Mouse (Mus musculus) CH12.LX (cell line): ENCODE results near the gene Ranbp10. TPM values are rescaled to one million over a fixed set of nuclear protein-coding genes. Genes with fewer than 3 reads are reported as not detected.

Source experiments
- DNase-seq: peaks from one replicate; pipeline ENCODE4 v3.0.0-alpha.2; 2013; ENCODE audit errors: extremely low read depth
- H3K27ac ChIP-seq: 2 replicates; pipeline ENCODE4 v1.5.1; 2012; ENCODE audit warnings: low read depth, mild to moderate bottlenecking, control low read depth, moderate library complexity; ENCODE audit not compliant: insufficient read depth
- H3K27me3 ChIP-seq: replicated peaks from 2 replicates; pipeline ENCODE3; 2012; ENCODE audit warnings: inconsistent platforms
- H3K36me3 ChIP-seq, 2 experiments: replicated peaks in 1 of 2; 2 replicates each; pipeline versions ENCODE3 to v1.6.1; 2012; ENCODE audit warnings: inconsistent platforms in 1 of 2, low read length in 1 of 2, mild to moderate bottlenecking in 1 of 2, mixed read lengths in 1 of 2, moderate library complexity in 1 of 2; ENCODE audit not compliant: control insufficient read depth in 1 of 2, insufficient read depth in 1 of 2
- H3K4me1 ChIP-seq, 2 experiments: 2 replicates each; pipeline ENCODE4 v1.6.1; 2012; ENCODE audit warnings: inconsistent platforms in 1 of 2, moderate library complexity in 1 of 2; ENCODE audit not compliant: insufficient read depth in 2 of 2, control insufficient read depth in 1 of 2
- H3K4me2 ChIP-seq: 2 replicates; pipeline ENCODE4 v1.6.1; 2012; ENCODE audit warnings: low read depth, mild to moderate bottlenecking, control low read depth; ENCODE audit not compliant: poor library complexity, insufficient read depth, severe bottlenecking
- H3K4me3 ChIP-seq, 3 experiments: fragments of 150-350 bp in 1 of 3; sonication (generic) in 1 of 3; replicated peaks in 1 of 3; 2 replicates each; pipeline versions ENCODE3 to v1.5.1; 2011 to 2012; ENCODE audit warnings: low read depth in 2 of 3, low read length in 2 of 3, mild to moderate bottlenecking in 2 of 3, moderate library complexity in 2 of 3, control low read depth in 1 of 3, improper control_type of control experiment in 1 of 3, inconsistent platforms in 1 of 3, mixed read lengths in 1 of 3; ENCODE audit not compliant: poor library complexity in 1 of 3
- H3K79me2 ChIP-seq: replicated peaks from 2 replicates; pipeline ENCODE4 v1.6.1; 2012; ENCODE audit warnings: mild to moderate bottlenecking, moderate library complexity; ENCODE audit not compliant: control insufficient read depth, poor library complexity, insufficient read depth, severe bottlenecking; ENCODE audit errors: extremely low read depth
- H3K9ac ChIP-seq: 2 replicates; pipeline ENCODE4 v1.6.1; 2012; ENCODE audit warnings: low read depth, mild to moderate bottlenecking, control low read depth, moderate library complexity; ENCODE audit not compliant: insufficient read depth
- H3K9me3 ChIP-seq: replicated peaks from 2 replicates; pipeline ENCODE3; 2012; ENCODE audit warnings: low read length, inconsistent platforms, mixed read lengths
- BHLHE40 ChIP-seq: IDR thresholded peaks from 2 replicates; pipeline ENCODE4 v1.6.1; 2011; ENCODE audit warnings: mild to moderate bottlenecking, low read depth, low read length, improper control_type of control experiment
- CHD2 ChIP-seq: IDR thresholded peaks from 2 replicates; pipeline ENCODE4 v1.6.1; 2011; ENCODE audit warnings: low read length, improper control_type of control experiment
- CTCF ChIP-seq, 2 experiments: IDR thresholded peaks in 1 of 2; conservative IDR thresholded peaks in 1 of 2; 2 replicates each; pipeline ENCODE4 v1.5.1; 2011 to 2012; ENCODE audit warnings: low read depth in 2 of 2, low read length in 2 of 2, improper control_type of control experiment in 1 of 2, inconsistent platforms in 1 of 2, mild to moderate bottlenecking in 1 of 2, moderate library complexity in 1 of 2
- ELF1 ChIP-seq: IDR thresholded peaks from 2 replicates; pipeline ENCODE4 v1.6.1; 2014; ENCODE audit warnings: low read depth, mild to moderate bottlenecking, inconsistent platforms, low read length, improper control_type of control experiment
- EP300 ChIP-seq: IDR thresholded peaks from 2 replicates; pipeline ENCODE4 v1.6.1; 2011; ENCODE audit warnings: low read length, improper control_type of control experiment
- HCFC1 ChIP-seq: IDR thresholded peaks from 2 replicates; pipeline ENCODE4 v1.6.1; 2012; ENCODE audit warnings: low read depth, mild to moderate bottlenecking, inconsistent platforms, low read length, improper control_type of control experiment
- IRF4 ChIP-seq: IDR thresholded peaks from 2 replicates; pipeline ENCODE4 v1.6.1; 2014; ENCODE audit warnings: low read depth, mild to moderate bottlenecking, inconsistent platforms, low read length, improper control_type of control experiment
- JUND ChIP-seq: conservative IDR thresholded peaks from 2 replicates; pipeline ENCODE4 v1.6.1; 2011; ENCODE audit warnings: low read depth, low read length, improper control_type of control experiment
- KAT2A ChIP-seq: IDR thresholded peaks from 2 replicates; pipeline ENCODE4 v1.6.1; 2012; ENCODE audit warnings: low read length, improper control_type of control experiment, inconsistent platforms; ENCODE audit not compliant: insufficient replicate concordance
- MAFK ChIP-seq: IDR thresholded peaks from 2 replicates; pipeline ENCODE4 v1.6.1; 2011; ENCODE audit warnings: low read length, improper control_type of control experiment; ENCODE audit not compliant: insufficient replicate concordance
- MAX ChIP-seq: IDR thresholded peaks from 2 replicates; pipeline ENCODE4 v1.6.1; 2011; ENCODE audit warnings: low read length, improper control_type of control experiment
- MAZ ChIP-seq: IDR thresholded peaks from 2 replicates; pipeline ENCODE4 v1.6.1; 2012; ENCODE audit warnings: low read depth, mild to moderate bottlenecking, inconsistent platforms, low read length, improper control_type of control experiment, moderate library complexity
- MXI1 ChIP-seq: IDR thresholded peaks from 2 replicates; pipeline ENCODE4 v1.6.1; 2011; ENCODE audit warnings: mild to moderate bottlenecking, low read depth, low read length, improper control_type of control experiment
- NRF1 ChIP-seq: IDR thresholded peaks from 2 replicates; pipeline ENCODE4 v1.6.1; 2014; ENCODE audit warnings: low read depth, mild to moderate bottlenecking, inconsistent platforms, low read length, improper control_type of control experiment, moderate library complexity
- PAX5 ChIP-seq: IDR thresholded peaks from 2 replicates; pipeline ENCODE4 v1.6.1; 2012; ENCODE audit warnings: low read length, inconsistent platforms, mixed read lengths
- POLR2A ChIP-seq: IDR thresholded peaks from 2 replicates; pipeline ENCODE4 v1.6.1; 2011; ENCODE audit warnings: low read depth, mild to moderate bottlenecking, improper control_type of control experiment, low read length
- RAD21 ChIP-seq: IDR thresholded peaks from 2 replicates; pipeline ENCODE4 v1.6.1; 2011; ENCODE audit warnings: low read depth, mild to moderate bottlenecking, low read length, improper control_type of control experiment, moderate library complexity
- TBP ChIP-seq: conservative IDR thresholded peaks from 2 replicates; pipeline ENCODE4 v1.6.1; 2011; ENCODE audit warnings: low read depth, low read length, improper control_type of control experiment
- TCF12 ChIP-seq: IDR thresholded peaks from 2 replicates; pipeline ENCODE4 v1.6.1; 2014; ENCODE audit warnings: low read depth, mild to moderate bottlenecking, inconsistent platforms, low read length, improper control_type of control experiment
- UBTF ChIP-seq: IDR thresholded peaks from 2 replicates; pipeline ENCODE4 v1.6.1; 2012; ENCODE audit warnings: low read depth, mild to moderate bottlenecking, inconsistent platforms, low read length, improper control_type of control experiment, moderate library complexity
- USF1 ChIP-seq: IDR thresholded peaks from 2 replicates; pipeline ENCODE4 v1.6.1; 2014; ENCODE audit warnings: low read depth, mild to moderate bottlenecking, inconsistent platforms, low read length, improper control_type of control experiment
- USF2 ChIP-seq: conservative IDR thresholded peaks from 2 replicates; pipeline ENCODE4 v1.6.1; 2011; ENCODE audit warnings: low read depth, low read length, improper control_type of control experiment
- ZC3H11A ChIP-seq: IDR thresholded peaks from 2 replicates; pipeline ENCODE4 v1.6.1; 2012; ENCODE audit warnings: low read depth, mild to moderate bottlenecking, inconsistent platforms, low read length, improper control_type of control experiment
- ZKSCAN1 ChIP-seq: IDR thresholded peaks from 2 replicates; pipeline ENCODE4 v1.6.1; 2012; ENCODE audit warnings: low read depth, inconsistent platforms, low read length, improper control_type of control experiment, borderline replicate concordance
- ZMIZ1 ChIP-seq: IDR thresholded peaks from 2 replicates; pipeline ENCODE4 v1.6.1; 2012; ENCODE audit warnings: low read depth, mild to moderate bottlenecking, inconsistent platforms, low read length, improper control_type of control experiment
- dilution Hi-C: fragments of 300-500 bp; cut with MboI; formaldehyde crosslinking; loops from 2 replicates; pipeline ENCODE4 v1.14.3; 2020; ENCODE audit warnings: low sequenced_read_pairs; ENCODE audit not compliant: extremely low pct_unique_long_range_greater_than_20kb, extremely low pct_ligation_motif_present
- in situ Hi-C: fragments of 300-500 bp; cut with MboI; formaldehyde crosslinking; loops from 3 replicates; pipeline ENCODE4 v1.14.3; 2019; ENCODE audit warnings: low sequenced_read_pairs, low pct_ligation_motif_present, low pct_unique_long_range_greater_than_20kb, mixed read lengths
- polyA plus RNA-seq: library from polyadenylated mRNA; unstranded; fragments of >175 nt; gene quantifications from 2 replicates; pipeline ENCODE4 v1.2.1, GENCODE M21; 2012; ENCODE audit warnings: low read depth; ENCODE audit not compliant: insufficient read length
- total RNA-seq, 2 experiments: library from RNA; depleted of rRNA; stranded (reverse); fragments of 300-350 nt in 1 of 2; fragments of >200 nt in 1 of 2; gene quantifications; 2 replicates each; pipeline ENCODE4 v1.2.3; 2012 to 2014

Gene Ranbp10
- total and polyA plus RNA-seq, 3 experiments, result 7.4 to 15.8 (median 8.7) TPM

DNA sequence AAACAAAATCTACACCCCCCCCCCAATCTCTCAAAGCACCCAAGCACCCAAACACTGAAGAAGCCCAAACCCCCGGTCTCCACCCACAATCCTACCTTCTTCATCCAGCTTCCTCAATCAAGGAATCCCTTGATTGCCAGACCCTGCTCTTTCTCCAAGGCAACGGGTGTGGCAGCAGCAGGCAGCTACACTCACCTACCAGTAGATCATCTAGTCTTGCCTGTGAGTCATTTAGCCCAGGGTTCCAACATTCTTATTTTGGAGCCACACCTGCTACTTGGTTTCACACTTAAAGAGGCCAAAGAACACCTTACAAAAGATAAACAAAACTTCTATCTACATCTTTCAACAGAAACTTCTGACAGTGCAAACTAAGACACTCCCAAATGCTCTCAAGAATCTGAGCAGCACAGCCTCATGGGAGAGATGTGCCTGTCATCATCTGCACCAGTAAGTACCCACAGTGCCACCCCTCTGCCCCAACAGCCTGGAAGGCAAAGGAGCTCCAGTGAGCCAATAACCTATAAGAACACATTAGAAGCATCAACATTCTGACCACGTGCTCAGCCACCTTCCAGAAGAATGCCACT, 33.0 kb downstream of the Ranbp10 start:
- no peak overlapping the region for H3K4me2 ChIP-seq
- H3K4me1 ChIP-seq, result peaks cover 0 to 16% of the 10 kb centered on the region in 2 experiments; a peak in 1 of 4 replicates
- H3K36me3 ChIP-seq, result peaks cover 4 to 73% of the 10 kb centered on the region in 2 experiments
- H3K27me3 ChIP-seq, result no peaks in the 10 kb centered on the region
- no peak overlapping the region for H3K9ac ChIP-seq
- dilution Hi-C loops, result no loop called here
- H3K4me3 ChIP-seq, result no peak overlapping the region
- in situ Hi-C loops, result no loop called here
- TF ChIP-seq EP300 (no peak), CHD2 (no peak), MAFK (no peak), UBTF (no peak), ZKSCAN1 (no peak), MAX (no peak), KAT2A (no peak)
- no peak overlapping the region for H3K27ac ChIP-seq
- no peaks in the 10 kb centered on the region for H3K79me2 ChIP-seq
- no peaks in the 10 kb centered on the region for H3K9me3 ChIP-seq
- DNase-seq, result no peak

DNA sequence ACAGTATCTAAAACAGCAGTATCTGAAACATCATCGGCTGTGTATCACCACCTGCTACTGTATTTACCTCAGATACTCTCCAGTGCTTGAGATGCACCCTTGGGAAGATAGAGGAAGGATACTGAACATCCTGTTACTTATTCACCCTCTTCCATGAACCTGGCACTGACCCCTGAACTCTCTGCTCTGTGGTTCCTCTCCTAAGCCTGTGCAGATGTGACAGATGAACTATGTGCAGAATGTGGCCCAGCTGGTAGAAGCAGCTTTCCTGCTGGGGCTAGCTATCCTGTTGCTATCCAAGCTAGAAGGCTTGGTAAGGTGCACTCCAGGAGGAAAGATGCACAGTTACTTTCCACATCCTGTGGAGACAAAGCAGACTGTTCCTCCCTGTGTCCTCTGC, 33.8 kb downstream of the Ranbp10 start:
- dilution Hi-C loops (no loop called here), in situ Hi-C loops (no loop called here)
- no peak overlapping the region for H3K4me3 ChIP-seq
- no peaks in the 10 kb centered on the region for H3K9me3 ChIP-seq
- H3K36me3 ChIP-seq, result peaks cover 4 to 69% of the 10 kb centered on the region in 2 experiments
- no peak overlapping the region for H3K9ac ChIP-seq
- no peak for DNase-seq
- TF ChIP-seq RAD21 (no peak), CTCF (conservative IDR thresholded peaks at IDR 0.05 in 1 of 2, IDR thresholded peaks at IDR 0.05 in 1 of 2; ENCODE audit: low read depth in 2 of 2, low read length in 2 of 2) (no peak), USF1 (no peak), NRF1 (no peak), MXI1 (no peak), POLR2A (no peak)
- H3K4me2 ChIP-seq, result no peak overlapping the region
- H3K27me3 ChIP-seq, result no peaks in the 10 kb centered on the region
- H3K27ac ChIP-seq, result no peak overlapping the region
- peaks cover 0 to 19% of the 10 kb centered on the region in 2 experiments; a peak in 1 of 4 replicates for H3K4me1 ChIP-seq
- no peaks in the 10 kb centered on the region for H3K79me2 ChIP-seq

DNA sequence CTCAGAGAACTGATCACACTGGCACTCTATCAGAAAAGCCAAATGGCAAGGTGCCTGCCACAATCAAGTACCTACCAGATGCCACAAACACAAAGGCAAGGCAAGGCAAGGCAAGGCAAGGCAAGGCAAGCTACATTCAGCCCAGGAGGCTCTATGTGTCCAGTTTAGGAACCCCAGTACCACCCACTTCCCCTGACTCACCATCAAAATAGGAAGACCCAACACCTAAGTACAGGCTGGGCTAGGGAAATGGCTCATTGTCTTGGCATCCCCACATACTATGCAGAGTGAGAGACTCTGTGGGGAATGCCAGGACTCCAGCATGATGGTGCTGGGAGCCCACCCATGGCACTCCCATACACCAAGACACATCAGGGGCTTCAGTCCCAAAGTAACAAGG, 37.5 kb downstream of the Ranbp10 start:
- Histone ChIP-seq H3K4me1 (peaks cover 0 to 16% of the 10 kb centered on the region in 2 experiments; a peak in 1 of 4 replicates), H3K79me2 (no peaks in the 10 kb centered on the region), H3K9ac (no peak overlapping the region), H3K4me3 (no peak overlapping the region), H3K9me3 (no peaks in the 10 kb centered on the region), H3K4me2 (no peak overlapping the region), H3K36me3 (peaks cover 13 to 76% of the 10 kb centered on the region in 2 experiments), H3K27ac (no peak overlapping the region), H3K27me3 (no peaks in the 10 kb centered on the region)
- TF ChIP-seq ZC3H11A (no peak), HCFC1 (no peak), BHLHE40 (no peak), CHD2 (no peak), KAT2A (no peak), USF1 (no peak), ZMIZ1 (no peak), TCF12 (no peak), POLR2A (no peak), JUND (no peak), TBP (no peak), IRF4 (no peak), EP300 (no peak), ELF1 (no peak), USF2 (no peak), PAX5 (no peak), MAZ (no peak), RAD21 (no peak)
- in situ Hi-C loops, result no loop called here
- DNase-seq, result no peak
- dilution Hi-C loops, result no loop called here
